In the genomic region with DNA sequence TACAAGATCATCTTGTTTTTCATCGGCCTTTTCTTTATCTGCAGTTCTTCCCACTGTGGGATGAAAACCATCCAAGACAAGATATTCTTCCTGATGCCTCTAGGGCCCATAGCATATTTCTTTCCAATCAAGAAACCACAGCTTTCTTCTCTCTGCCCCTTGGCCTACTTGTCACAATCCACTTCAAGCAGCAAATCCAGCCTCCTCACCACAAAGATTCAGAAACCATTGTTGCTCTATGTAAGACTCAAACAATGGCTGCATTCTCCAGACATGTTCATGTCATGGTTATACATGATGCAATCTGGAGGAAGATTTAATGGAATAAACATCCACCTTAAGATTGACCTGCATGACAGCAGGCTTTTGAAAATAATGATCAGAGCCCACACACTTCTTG, we compare ENCODE assay signal across 15 mouse cellular contexts.
"Had no signal": no experiment of that assay in that cellular context is flagged by ENCODE, and none has a peak within 500 bp of the region (broad histone marks: within the 10 kb centered on the region; RNA-seq: fewer than 3 reads in every experiment).

No protein-coding gene starts in this region.

- H3K9me3 ChIP-seq: midbrain, embryonic 12.5 days; midbrain, embryonic 15.5 days; neural tube, embryonic 12.5 days; stomach, embryonic 15.5 days had no signal

- H3K27ac ChIP-seq: liver, embryonic 14.5 days; macrophage; midbrain, embryonic 12.5 days; midbrain, embryonic 15.5 days; neural tube, embryonic 12.5 days; stomach, embryonic 15.5 days; stomach, postnatal 0 days had no signal

- H3K27me3 ChIP-seq: megakaryocyte, embryonic 14.5 days; midbrain, embryonic 15.5 days; neural tube, embryonic 12.5 days; stomach, embryonic 15.5 days had no signal

- H3K4me3 ChIP-seq: megakaryocyte, embryonic 14.5 days; midbrain, embryonic 12.5 days; midbrain, embryonic 15.5 days; neural tube, embryonic 12.5 days; stomach, embryonic 15.5 days had no signal

- ATAC-seq: midbrain, embryonic 15.5 days had no signal

- H3K36me3 ChIP-seq: midbrain, embryonic 12.5 days; midbrain, embryonic 15.5 days; neural tube, embryonic 12.5 days; stomach, embryonic 15.5 days had no signal

- H3K4me1 ChIP-seq: megakaryocyte, embryonic 14.5 days; midbrain, embryonic 12.5 days; midbrain, embryonic 15.5 days; neural tube, embryonic 12.5 days; stomach, embryonic 15.5 days had no signal

- H3K4me2 ChIP-seq: lung, embryonic 14.5 days; midbrain, embryonic 12.5 days; midbrain, embryonic 15.5 days; neural tube, embryonic 12.5 days; stomach, embryonic 15.5 days had no signal

- DNase-seq: lung, adult 18-20 months; lung, embryonic 14.5 days; lung, postnatal 10 days; right cerebral cortex, postnatal 14 days; thymus, adult 2 months; thymus, postnatal 25 days; thymus, postnatal 4 days had no signal

- H3K9ac ChIP-seq: liver, embryonic 14.5 days; lung, embryonic 14.5 days; midbrain, embryonic 12.5 days; midbrain, embryonic 15.5 days; neural tube, embryonic 12.5 days; stomach, embryonic 15.5 days had no signal
